Mouse (Mus musculus): ENCODE data around the gene Eif3k.
"Not testable (repeated sequence)": the region's sequence is repeated elsewhere in the genome, so short reads cannot be mapped to it uniquely, and the experiment has no call there.

The Eif3k gene

GRCm38 (mm10) chr7:28985207-28985606, 3.5 kb upstream of the Eif3k start:
- DNase-seq (ENCODE audit: low spot score in 2 of 2): no peak

- DNase-seq (ENCODE audit: low spot score in 2 of 2): no peak
These were observed 2.8 kb upstream of the Eif3k start for GRCm38 (mm10) chr7:28984452-28984851.

GRCm38 (mm10) chr7:28983849-28984248, 2.2 kb upstream of the Eif3k start:
- no peak for DNase-seq (ENCODE audit: low spot score in 2 of 2)

- DNase-seq (ENCODE audit: low spot score in 2 of 2): peak; percentile 47 to 61
These were observed 1.5 kb upstream of the Eif3k start for GRCm38 (mm10) chr7:28983141-28983564.

DNA sequence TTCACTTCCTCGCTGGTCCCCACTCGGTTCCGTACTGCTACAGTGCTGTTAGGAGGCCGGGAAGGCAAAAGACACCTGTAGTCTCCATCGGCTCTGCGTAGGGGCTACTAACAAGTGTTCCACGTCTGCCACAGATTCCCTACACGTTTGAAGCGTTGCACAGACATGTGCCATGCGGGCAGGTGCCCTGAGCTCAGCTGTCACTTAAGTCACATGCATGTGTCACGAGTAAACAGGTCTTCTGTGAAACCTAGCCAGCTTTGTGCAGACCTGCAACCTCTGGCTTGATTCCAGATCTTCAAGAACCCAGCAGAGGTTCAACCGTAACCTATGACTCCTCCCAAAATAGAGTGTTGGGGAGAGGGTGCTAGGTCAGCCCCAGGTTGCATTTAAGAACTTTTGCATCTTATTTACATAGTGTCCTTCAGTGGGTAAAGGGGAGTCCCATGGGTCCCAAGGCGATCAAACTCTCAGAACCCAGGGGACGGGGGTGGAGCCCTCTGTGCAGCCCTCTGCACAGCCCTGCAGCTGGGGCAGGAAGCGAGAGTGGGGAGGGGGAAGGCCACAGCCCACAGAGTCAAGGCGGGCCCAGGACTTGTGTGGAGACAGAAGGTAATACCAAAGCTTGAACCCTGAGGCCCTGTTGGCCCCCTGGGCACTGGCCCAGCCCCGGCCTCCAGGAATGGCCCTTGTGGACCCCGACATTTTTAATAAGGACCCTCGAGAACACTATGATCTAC, 780 bp upstream of the Eif3k start:
- peak; percentile 96 to 97 for DNase-seq (ENCODE audit: low spot score in 2 of 2)

DNA sequence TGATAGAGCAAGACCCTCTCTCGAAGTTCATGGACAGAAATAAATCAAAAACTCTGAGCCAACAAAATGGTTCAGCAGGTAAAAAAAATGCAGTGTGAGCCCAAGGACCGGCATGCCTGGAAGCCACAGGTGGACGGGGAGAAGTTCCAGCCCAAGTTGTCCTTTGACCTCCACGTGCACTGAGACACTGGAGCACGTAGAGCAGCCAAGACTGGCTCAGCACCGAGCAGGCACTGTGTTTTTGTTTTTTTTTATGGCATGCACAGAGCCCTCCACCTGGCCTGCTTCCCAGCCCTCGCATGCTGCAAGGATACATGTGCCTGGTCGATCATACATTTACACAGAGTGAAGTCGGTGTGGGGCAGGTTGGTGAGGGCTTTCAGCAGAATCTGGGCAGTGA, 4.1 kb downstream of the Eif3k start:
- no peak for DNase-seq (ENCODE audit: low spot score in 2 of 2)

DNA sequence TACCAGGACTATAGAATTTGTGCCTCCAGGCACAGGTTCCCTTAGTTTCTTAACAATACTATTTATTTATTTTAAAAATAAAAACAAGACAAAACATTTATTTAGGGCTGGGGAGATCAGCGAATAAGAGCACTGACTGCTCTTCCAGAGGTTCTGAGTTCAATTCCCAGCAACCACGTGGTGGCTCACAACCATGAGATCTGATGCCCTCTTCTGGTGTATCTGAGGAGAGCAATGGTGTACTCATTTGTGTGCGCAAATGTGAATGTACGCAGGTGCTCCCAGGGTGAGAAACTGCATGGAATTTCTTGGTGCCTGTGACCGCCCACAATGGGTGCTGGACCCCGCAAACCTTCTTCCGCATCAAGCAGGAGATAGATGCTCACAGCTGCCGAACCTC, 8.6 kb downstream of the Eif3k start:
- DNase-seq (ENCODE audit: low spot score in 2 of 2): no peak

- peak; percentile 66 to 77 for DNase-seq (ENCODE audit: low spot score in 2 of 2)
These were observed 9.1 kb downstream of the Eif3k start for GRCm38 (mm10) chr7:28972542-28972985.

- no peak for DNase-seq (ENCODE audit: low spot score in 2 of 2)
These were observed 9.8 kb downstream of the Eif3k start for GRCm38 (mm10) chr7:28971770-28972269.

- DNase-seq (ENCODE audit: low spot score in 2 of 2): no peak
These were observed 10.6 kb downstream of the Eif3k start for GRCm38 (mm10) chr7:28971029-28971428.

DNA sequence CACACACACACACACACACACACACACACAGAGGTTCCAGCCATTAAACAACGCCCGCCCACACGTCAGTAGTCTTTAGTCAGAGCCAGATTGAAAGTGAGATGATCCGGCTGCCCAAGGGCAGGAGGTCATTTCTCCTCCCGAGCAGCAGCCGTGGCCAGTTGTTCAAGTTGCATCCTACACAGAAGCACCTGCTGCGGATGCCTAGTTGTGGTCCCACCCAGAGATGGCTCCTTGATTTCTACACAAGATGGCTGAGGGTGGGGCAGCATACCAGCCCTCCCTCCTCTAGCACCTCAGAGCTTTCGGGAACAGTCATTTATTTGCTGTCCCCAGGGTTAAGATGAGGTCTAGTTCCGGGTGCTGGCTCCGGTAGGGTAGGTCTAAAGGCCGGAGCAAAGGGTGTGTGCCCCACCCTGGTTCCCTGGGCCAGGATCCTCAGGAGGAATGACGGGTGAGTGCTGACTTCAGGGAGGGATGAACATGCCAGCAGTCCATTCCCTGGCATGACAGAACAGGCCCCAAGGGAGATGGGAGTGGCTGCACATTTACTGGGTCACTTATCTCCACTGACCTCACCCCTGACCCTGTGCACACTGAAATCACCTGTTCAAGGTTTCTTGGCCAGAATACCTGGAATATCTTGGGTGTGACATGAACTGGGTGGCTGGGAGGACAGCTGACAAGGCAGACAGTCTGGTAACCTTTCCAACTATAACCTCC, 11.8 kb downstream of the Eif3k start:
- DNase-seq (ENCODE audit: low spot score in 2 of 2): no peak

- DNase-seq (ENCODE audit: low spot score in 2 of 2): no peak
These were observed 12.4 kb downstream of the Eif3k start for GRCm38 (mm10) chr7:28969271-28969670.

DNA sequence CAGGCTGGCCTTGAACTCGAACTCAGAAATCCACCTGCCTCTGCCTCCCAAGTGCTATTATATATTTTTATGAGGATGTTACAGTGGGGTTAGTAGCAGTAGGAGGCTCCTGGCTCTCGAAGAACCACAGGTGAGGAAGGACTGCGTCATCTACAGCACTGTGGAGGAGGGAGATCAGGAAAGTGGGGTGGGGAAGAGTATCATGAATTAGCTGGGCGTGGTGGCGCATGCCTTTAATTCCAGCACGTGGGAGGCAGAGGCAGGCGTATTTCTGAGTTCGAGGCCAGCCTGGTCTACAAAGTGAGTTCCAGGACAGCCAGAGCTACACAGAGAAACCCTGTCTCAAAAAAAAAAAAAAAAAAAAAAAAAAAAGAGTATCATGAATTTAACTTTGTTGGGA, 13.5 kb downstream of the Eif3k start:
- DNase-seq (ENCODE audit: low spot score in 2 of 2): not testable (repeated sequence)

DNA sequence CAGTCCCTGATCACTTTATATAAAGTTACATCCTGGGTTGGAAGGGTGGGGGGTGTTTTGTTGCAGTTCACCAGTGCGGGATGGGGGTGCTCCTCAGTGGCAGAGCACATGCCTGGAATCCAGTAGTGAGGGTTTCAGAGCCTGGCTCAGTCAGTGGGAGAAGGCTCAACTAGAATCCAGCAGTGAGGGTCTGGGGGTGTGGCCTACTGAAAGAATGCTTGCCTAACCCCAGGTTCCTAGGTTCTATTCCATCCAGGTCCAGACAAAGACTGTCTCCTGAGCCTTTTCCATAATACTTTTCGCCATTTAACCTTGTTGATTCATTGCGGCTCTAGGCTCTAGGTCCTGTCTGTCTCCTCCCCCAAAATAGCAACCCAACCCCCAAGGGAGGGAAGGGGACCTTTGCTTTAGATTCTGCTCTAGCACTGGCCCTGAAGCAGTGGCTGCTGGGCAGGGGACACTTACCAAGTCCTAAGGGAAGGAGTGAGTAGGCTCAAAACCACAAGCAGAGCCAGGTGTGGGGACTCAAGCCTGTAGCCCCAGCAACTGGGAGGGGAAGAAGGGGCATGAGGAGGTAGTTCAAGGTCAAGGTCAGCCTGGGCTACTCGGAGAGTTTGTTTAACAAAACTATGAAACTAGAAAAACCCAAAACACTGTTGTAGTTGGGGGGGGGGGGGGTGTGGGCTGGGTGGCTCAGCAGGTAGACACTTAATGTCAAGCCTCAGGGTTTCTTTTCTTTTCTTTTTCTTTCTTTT, 14.7 kb downstream of the Eif3k start:
- DNase-seq (ENCODE audit: low spot score in 2 of 2): no peak

DNA sequence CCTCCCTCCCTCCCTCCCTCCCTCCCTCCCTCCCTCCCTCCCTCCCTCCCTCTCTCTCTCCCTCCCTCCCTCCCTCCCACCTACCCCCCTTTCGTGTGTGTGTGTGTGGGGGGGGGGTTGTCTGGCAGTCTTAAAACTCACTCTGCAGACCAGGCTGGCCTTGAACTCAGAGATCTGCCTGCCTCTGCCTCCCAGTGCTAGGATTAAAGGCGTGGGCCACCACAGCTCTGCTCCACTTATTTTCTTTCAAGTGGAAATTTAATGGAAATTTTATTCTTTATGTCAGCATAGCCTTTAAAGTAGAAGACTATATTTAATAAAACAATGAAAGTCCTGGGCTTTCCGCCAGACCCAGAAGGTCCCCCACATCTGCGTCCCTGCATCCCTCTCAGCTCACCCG, 15.5 kb downstream of the Eif3k start:
- no peak for DNase-seq (ENCODE audit: low spot score in 2 of 2)

DNA sequence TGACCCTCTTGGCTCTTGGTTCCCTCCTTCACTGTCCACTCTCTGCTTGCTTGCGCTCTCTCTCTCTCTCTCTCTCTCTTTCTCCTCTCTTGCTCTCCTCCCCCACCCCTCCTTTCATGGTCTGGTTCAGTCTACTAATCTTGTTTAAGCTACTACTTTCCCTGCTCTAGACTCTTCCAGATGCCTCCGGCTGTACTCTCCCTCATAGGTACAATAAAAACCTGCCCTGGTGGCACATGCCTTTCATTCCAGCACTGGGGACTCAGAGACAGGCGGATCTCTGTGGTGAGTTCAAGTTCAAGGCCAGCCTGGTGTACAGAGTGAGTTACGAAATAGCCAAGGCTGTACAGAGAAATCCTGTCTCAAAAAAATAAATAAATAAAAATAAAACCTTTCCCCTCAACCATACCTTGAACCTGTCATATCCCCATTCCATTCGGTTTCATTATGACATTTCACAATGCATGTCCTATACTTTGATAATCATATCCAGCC, 16.3 kb downstream of the Eif3k start:
- DNase-seq (ENCODE audit: low spot score in 2 of 2): no peak

DNA sequence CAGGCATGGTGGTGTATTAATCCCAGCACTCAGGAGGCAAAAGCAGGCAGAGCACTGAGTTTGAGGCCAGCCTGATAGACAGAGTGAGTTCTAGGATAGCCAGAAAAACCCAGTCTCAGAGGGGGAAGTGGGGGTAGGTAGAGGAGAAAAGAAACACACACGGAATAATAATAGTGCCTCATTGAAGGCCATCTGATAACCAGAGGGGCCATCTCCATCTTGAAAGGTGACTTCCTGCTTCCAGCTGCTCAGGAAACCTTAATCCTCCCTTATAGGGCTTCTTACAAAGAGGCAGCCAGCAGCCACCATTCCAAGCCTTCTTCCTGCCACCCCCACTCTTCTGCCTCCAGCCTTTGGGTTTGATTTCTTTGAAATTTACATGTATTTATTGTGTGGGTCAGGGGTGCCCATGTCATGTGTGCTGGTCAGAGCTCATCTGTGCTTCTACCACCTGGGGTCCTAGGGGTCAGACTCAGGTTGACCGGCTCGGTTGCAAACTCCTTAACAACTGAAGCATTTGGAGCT, 18.2 kb downstream of the Eif3k start:
- no peak for DNase-seq (ENCODE audit: low spot score in 2 of 2)

GRCm38 (mm10) chr7:28961927-28962670, 19.6 kb downstream of the Eif3k start, which contains the start of gene Actn4:
Actn4 (minus strand) TSS chr7:28962340.
- DNase-seq (ENCODE audit: low spot score in 2 of 2): peak; percentile 99

DNA sequence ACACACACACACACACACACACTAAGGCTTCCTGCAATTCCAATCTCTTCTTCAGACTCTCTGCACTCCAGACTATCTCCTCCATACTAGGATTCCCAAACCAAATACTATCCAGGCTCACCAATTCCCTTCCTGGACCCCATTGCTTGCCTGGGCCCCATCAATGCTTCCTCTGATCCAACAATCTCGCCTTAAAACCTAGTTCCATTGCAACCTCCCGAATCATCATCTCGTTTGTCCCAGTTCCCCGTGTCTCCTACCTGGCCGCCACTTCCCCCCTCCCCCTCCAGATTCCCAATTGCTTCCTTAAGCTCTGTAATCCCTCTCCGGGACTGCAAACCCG, 20.1 kb downstream of the Eif3k start:
- DNase-seq (ENCODE audit: low spot score in 2 of 2): no peak

GRCm38 (mm10) chr7:28960354-28961046, 21.2 kb downstream of the Eif3k start:
- DNase-seq (ENCODE audit: low spot score in 2 of 2): no peak

Measured in spleen, postnatal 36 days (tissue).